Mouse (Mus musculus): Measurements from ENCODE around the gene Dnajc17.

DNA sequence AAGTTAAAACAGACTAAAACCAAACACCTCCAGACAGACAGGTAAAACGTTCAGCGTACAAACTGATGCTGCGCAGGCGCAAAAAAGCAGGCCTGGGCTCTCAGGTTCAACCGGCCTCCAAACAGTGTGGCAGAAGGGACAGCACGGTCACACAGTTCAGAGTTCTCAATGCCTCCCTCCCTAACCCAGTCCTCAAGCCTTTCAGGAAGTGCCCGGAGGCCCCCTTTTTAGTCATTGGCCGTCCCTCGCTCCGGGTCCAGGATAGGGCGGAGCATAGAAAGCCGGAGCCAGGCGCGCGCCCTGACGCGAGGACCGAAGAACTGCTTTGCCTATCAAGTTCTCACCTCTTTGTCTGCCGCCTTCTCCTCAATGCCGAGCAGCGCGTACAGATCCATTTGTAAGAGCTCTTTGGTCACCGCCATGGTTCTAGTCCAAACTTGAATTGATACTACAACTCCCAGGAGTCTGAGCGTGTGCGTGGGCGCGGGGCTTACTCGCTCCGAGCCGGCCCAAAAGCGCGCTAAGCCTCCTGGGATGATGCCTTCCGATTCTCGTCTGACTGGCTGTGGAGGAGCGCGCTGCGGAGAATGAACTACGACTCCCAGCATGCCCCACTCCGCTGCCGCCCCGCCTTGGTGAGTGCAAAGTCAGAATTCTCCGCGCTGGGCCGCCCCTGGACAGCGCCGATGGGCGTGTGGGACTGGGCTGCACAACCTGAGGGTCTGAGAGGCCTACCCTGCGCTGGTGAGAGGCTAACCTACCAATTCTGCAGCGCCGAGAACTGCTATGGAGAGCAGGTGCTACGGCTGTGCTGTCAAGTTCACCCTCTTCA lies at the start of gene Dnajc17, which contains the start of gene Zfyve19:
- TF ChIP-seq CTCF (IDR thresholded peaks at IDR 0.05; ENCODE audit: low read depth, low read length) (no peak), GATA1 (IDR thresholded peaks at IDR 0.05; ENCODE audit: borderline replicate concordance, low read length) (no peak), POLR2AphosphoS5 (IDR thresholded peaks at IDR 0.05; ENCODE audit: insufficient replicate concordance, low read depth, low read length) (no peak)

Data from G1E (cell line).